Mouse (Mus musculus) neural tube, embryonic 12.5 days (tissue): ENCODE results near the gene Ccdc51. TPM values are rescaled to one million over a fixed set of nuclear protein-coding genes. Genes with fewer than 3 reads are reported as not detected.

Experiments
- ATAC-seq: fragments of 200-750 bp; cut with Nextera tagmentation; 2 replicates; pipeline ENCODE4 v1.8.0; 2017; ENCODE audit warnings: low read depth, mild to moderate bottlenecking, moderate TSS enrichment, moderate library complexity; ENCODE audit not compliant: low FRiP score
- H3K27ac ChIP-seq: fragments of 300-500 bp; sonication (generic); 2 replicates; pipeline ENCODE4 v1.5.1; 2016
- H3K27me3 ChIP-seq: fragments of 300-500 bp; sonication (generic); replicated peaks from 2 replicates; pipeline ENCODE4 v1.6.1; 2016; ENCODE audit warnings: mild to moderate bottlenecking
- H3K36me3 ChIP-seq: fragments of 300-500 bp; sonication (generic); 2 replicates; pipeline ENCODE4 v1.6.1; 2016; ENCODE audit warnings: mild to moderate bottlenecking
- H3K4me1 ChIP-seq: fragments of 300-500 bp; sonication (generic); 2 replicates; pipeline ENCODE4 v1.6.1; 2016
- H3K4me2 ChIP-seq: fragments of 300-500 bp; sonication (generic); replicated peaks from 2 replicates; pipeline ENCODE4 v1.6.1; 2016; ENCODE audit warnings: mild to moderate bottlenecking
- H3K4me3 ChIP-seq: fragments of 300-500 bp; sonication (generic); 2 replicates; pipeline ENCODE4 v1.5.1; 2016
- H3K9ac ChIP-seq: fragments of 300-500 bp; sonication (generic); 2 replicates; pipeline ENCODE4 v1.6.1; 2016; ENCODE audit warnings: mild to moderate bottlenecking
- H3K9me3 ChIP-seq: fragments of 300-500 bp; sonication (generic); 2 replicates; pipeline ENCODE4 v1.6.1; 2016; ENCODE audit warnings: mild to moderate bottlenecking
- WGBS: fragments of 180-500 bp; shearing (Covaris S2); methylation state at CpG from one replicate; pipeline ENCODE4 v1.1.7; 2016; 5-methylcytosine and 5-hydroxymethylcytosine counted together
- polyA plus RNA-seq: library from polyadenylated mRNA; unstranded; fragments of >200 nt; fragmentation: Nextera tagmentation; extraction: Ambion mirVana; gene quantifications from 2 replicates; pipeline ENCODE4 v1.2.1, GENCODE M21; 2016

Gene Ccdc51
- polyA plus RNA-seq, 1 experiment from 2014 or later, result 14.5 TPM

DNA sequence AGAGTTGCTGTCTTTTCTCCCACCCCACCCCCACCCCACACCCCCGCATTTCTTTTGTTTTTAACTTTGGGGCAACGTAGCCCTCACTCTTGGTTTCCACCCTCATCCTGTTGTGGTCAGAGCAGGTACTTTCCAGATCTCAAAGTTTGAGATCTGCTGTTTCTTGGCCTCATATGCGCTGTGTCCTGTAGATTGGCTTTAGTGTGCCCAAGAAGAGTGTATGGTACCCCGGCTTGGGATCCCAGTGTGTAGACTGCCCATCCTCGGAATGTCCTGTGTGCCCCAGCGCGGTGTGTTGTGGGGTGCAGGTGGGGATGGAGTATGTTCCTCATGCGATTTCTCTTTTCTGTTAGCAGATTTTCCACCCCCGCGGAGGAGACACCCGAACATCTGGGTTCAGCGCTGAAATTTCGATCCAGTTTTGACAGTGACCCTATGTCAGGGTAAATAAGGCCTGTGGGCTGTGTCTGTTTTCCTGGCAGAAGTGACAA lies 31.2 kb upstream of the Ccdc51 start:
- Histone ChIP-seq H3K9me3 (no peaks in the 10 kb centered on the region), H3K4me2 (no peak overlapping the region), H3K27ac (no peak overlapping the region), H3K36me3 (peaks cover 2% of the 10 kb centered on the region; the same call in 1 of the 2 replicates), H3K4me3 (no peak overlapping the region), H3K4me1 (peaks cover 13% of the 10 kb centered on the region), H3K27me3 (no peaks in the 10 kb centered on the region), H3K9ac (no peak overlapping the region)
- 88% methylated on average over 13 of the region's 13 CpGs for WGBS
- ATAC-seq, result no peak

DNA sequence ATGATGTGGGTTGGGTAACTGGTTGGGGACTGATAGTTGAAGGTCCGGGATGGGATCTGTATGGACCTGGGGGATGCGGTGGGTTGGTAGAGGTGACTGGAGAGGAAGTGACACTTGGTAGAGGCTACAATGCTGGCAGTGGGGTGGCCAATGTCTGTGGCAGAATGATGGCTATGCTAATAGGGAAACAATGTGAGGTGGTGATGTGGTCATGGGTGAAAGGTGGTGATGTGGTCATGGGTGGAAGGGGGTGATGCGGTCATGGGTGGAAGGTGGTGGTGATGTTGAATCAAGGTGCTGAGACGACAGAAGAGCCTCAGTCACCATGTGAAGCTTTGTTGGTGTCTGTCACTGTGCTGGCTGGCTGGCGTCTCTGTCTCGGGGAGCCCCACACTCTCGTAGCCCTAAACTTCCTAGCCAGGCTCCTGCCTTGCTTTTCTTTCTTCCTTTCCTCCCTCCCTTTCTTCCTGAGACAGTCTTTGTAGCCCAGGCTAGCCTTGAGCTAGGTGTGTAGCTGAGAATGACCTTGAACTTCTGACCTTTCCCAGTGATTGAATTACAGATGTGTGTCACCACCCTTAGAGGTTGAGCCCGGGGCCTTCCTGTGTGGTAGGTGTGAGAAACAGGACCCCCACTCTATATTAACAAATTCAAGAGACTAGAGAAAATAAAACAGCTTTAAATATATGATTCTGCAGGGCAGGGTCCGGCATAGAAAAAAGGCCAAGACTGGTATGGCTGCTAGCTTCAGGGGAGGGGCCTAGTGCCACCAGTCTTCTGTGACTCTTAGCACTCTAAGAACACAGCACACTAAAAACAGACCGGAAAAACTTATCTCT lies 30.4 kb upstream of the Ccdc51 start:
- 87% methylated on average over 10 of the region's 10 CpGs for WGBS
- ATAC-seq, result no peak
- Histone ChIP-seq H3K9me3 (no peaks in the 10 kb centered on the region), H3K4me2 (no peak overlapping the region), H3K4me1 (peaks cover 13% of the 10 kb centered on the region), H3K36me3 (peaks cover 10% of the 10 kb centered on the region), H3K9ac (no peak overlapping the region), H3K27ac (no peak overlapping the region), H3K4me3 (no peak overlapping the region), H3K27me3 (no peaks in the 10 kb centered on the region)

DNA sequence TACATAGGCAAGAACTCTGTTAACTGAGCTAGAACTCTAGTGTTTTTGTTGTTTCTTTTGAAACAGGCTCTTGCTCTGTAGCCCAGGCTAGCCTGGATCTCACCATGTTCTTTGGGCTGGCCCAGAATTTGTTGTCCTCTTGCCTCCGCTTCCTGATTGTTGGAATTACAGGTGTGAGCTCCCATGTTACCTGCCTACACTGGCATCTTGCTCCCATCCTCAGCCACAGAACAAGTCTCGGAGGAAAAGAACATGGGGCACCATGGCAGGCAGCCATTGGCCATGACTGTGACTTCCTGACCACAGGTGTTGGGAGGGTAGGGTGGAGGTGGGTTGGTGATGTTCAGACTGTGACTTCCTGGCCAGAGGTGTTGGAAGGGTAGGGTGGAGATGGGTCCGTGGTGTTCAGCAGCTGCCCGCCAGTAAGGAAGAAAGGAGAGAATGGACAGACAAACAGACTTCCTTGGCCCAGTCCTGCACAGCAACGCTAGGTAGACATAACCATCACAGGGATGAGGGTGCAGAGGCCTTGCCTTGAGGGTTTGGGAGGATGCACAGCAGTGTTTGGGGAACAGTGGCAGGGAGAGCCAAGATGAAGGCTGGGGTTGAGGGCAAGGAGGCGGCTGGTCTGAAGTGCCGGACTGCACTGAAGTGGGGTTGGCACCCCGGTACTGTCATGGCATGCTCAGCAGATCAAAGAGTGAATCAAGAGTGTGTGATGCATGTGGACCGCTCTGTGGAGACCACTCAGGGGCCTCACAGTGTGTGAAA lies 29.6 kb upstream of the Ccdc51 start:
- Histone ChIP-seq H3K4me2 (no peak overlapping the region), H3K27ac (no peak overlapping the region), H3K9me3 (no peaks in the 10 kb centered on the region), H3K27me3 (no peaks in the 10 kb centered on the region), H3K4me3 (no peak overlapping the region), H3K9ac (no peak overlapping the region), H3K4me1 (peaks cover 13% of the 10 kb centered on the region), H3K36me3 (peaks cover 18% of the 10 kb centered on the region)
- ATAC-seq, result no peak
- WGBS, result 89% methylated on average over 9 of the region's 9 CpGs

- 78% methylated on average over 3 of the region's 3 CpGs for WGBS
- ATAC-seq, result no peak
Measured at GRCm38 (mm10) chr9:109053366-109053765, 28.9 kb upstream of the Ccdc51 start.

GRCm38 (mm10) chr9:109053851-109054250 lies 28.4 kb upstream of the Ccdc51 start:
- Histone ChIP-seq H3K27ac (no peak overlapping the region), H3K36me3 (peaks cover 29% of the 10 kb centered on the region), H3K9me3 (no peaks in the 10 kb centered on the region), H3K9ac (no peak overlapping the region), H3K4me3 (no peak overlapping the region), H3K27me3 (no peaks in the 10 kb centered on the region), H3K4me1 (peaks cover 18% of the 10 kb centered on the region), H3K4me2 (no peak overlapping the region)
- no peak for ATAC-seq
- WGBS, result 82% methylated on average over 6 of the region's 6 CpGs

More at GRCm38 (mm10) chr9:109053366-109053765, 28.9 kb upstream of the Ccdc51 start:
- Histone ChIP-seq H3K27ac (no peak overlapping the region), H3K4me2 (no peak overlapping the region), H3K36me3 (peaks cover 25% of the 10 kb centered on the region), H3K4me3 (no peak overlapping the region), H3K4me1 (peaks cover 13% of the 10 kb centered on the region), H3K27me3 (no peaks in the 10 kb centered on the region), H3K9ac (no peak overlapping the region), H3K9me3 (no peaks in the 10 kb centered on the region)

DNA sequence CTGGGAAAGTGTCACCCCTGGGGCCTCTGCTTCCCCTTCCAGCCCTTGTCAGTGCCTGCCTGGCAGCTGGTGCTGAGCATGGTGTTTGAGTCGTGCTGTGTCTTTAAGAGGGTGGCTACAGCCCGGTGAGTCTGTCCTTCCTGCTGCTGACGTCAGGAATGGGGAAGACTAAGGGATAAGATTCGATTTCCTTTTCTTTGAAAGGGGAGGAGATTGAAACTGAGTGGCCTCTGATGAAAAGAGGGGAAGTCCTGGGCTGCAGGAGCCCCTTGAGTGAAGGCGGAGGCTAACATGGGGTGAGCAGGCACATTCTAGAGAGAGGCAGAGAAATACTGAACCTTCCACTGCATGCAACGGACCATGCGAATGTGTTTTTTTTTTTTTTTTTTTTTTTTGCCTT lies 27.6 kb upstream of the Ccdc51 start:
- Histone ChIP-seq H3K4me1 (peaks cover 25% of the 10 kb centered on the region), H3K27ac (no peak overlapping the region)
- WGBS, result 15% methylated on average over 7 of the region's 7 CpGs

DNA sequence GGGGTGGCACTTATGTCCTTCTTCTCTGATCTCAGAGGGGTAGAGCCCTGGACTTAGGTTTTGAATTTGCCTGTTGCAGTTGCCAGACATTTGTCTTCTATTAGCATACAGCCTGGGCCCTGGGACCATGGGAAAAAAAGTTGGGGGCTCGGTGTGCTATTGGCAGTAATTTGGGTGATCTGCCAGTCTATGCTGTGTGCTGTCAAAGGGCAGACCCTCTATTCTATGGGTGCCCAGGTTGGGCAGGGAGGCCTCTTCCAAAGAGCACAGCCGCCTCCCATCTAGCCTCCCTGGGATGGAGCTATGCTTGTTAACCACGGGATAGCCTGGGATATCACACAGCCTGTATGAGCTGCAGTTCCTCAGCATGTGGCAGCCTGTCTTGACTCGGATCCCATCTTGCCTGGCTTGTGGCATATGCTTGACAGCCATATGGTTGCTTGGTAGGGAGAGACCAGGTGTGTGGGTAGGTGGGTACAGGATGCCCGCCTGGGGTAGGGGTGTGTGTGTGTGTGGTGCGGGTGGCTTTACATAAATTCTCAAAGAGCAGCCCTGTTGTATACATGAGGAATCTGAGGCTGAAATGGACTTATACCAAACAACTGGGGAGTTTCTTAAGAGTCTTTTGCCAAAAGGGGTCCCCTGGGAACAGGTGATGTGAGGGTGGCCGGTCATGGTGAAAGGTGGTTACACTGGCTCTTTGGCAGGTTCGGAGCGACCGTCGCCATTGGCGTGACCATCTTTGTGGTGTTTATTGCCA lies 26.8 kb upstream of the Ccdc51 start:
- 93% methylated on average over 12 of the region's 12 CpGs for WGBS
- Histone ChIP-seq H3K27me3 (no peaks in the 10 kb centered on the region), H3K4me2 (peak overlapping the region; percentile 40), H3K4me3 (0 out of 2 replicates have a peak overlapping the region, but pooled peaks have one; percentile 15), H3K36me3 (peaks cover 36% of the 10 kb centered on the region), H3K9me3 (no peaks in the 10 kb centered on the region), H3K4me1 (peaks cover 25% of the 10 kb centered on the region), H3K27ac (no peak overlapping the region), H3K9ac (0 out of 2 replicates have a peak overlapping the region, but pooled peaks have one; percentile 21)
- ATAC-seq, result no peak

More for the DNA sequence above, 27.6 kb upstream of the Ccdc51 start:
- ATAC-seq, result peak; percentile 48; the same call in 1 of the 2 replicates
- no peaks in the 10 kb centered on the region for H3K27me3 ChIP-seq
- no peaks in the 10 kb centered on the region for H3K9me3 ChIP-seq
- peak overlapping the region; percentile 40 for H3K4me2 ChIP-seq
- peaks cover 29% of the 10 kb centered on the region for H3K36me3 ChIP-seq
- 0 out of 2 replicates have a peak overlapping the region, but pooled peaks have one; percentile 15 for H3K4me3 ChIP-seq
- H3K9ac ChIP-seq, result 0 out of 2 replicates have a peak overlapping the region, but pooled peaks have one; percentile 21

- H3K9ac ChIP-seq, result no peak overlapping the region
- H3K4me2 ChIP-seq, result no peak overlapping the region
- peaks cover 42% of the 10 kb centered on the region for H3K36me3 ChIP-seq
- no peaks in the 10 kb centered on the region for H3K9me3 ChIP-seq
- H3K27me3 ChIP-seq, result no peaks in the 10 kb centered on the region
- ATAC-seq, result no peak
- H3K4me1 ChIP-seq, result peaks cover 25% of the 10 kb centered on the region
- no peak overlapping the region for H3K27ac ChIP-seq
- no peak overlapping the region for H3K4me3 ChIP-seq
- WGBS, result 93% methylated on average over 17 of the region's 17 CpGs
Measured at GRCm38 (mm10) chr9:109056081-109056690, 26.1 kb upstream of the Ccdc51 start.

DNA sequence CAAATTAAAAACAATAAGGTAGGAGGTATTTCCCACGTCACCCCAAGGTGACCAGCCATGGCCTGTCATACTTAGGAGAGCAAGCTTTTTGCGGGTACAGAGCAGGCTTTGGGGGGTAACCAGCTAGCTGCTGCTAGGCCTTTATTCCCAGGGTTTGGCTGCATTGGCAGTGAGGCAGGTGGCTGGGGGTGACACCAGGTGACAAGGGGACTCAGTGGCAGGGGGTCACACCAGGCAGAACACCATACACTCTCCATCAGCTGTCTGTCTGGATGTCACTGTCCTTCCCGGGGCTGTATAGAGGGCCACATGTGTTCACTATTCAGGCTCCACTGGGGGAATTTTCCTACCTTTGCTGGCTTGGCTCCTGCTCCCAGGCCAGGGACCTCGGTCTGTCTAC lies 25.4 kb upstream of the Ccdc51 start:
- Histone ChIP-seq H3K9me3 (no peaks in the 10 kb centered on the region), H3K36me3 (peaks cover 45% of the 10 kb centered on the region), H3K9ac (no peak overlapping the region), H3K4me2 (no peak overlapping the region), H3K4me3 (no peak overlapping the region), H3K27ac (no peak overlapping the region), H3K27me3 (no peaks in the 10 kb centered on the region), H3K4me1 (peaks cover 25% of the 10 kb centered on the region)
- ATAC-seq, result no peak
- 95% methylated on average over 4 of the region's 4 CpGs for WGBS

DNA sequence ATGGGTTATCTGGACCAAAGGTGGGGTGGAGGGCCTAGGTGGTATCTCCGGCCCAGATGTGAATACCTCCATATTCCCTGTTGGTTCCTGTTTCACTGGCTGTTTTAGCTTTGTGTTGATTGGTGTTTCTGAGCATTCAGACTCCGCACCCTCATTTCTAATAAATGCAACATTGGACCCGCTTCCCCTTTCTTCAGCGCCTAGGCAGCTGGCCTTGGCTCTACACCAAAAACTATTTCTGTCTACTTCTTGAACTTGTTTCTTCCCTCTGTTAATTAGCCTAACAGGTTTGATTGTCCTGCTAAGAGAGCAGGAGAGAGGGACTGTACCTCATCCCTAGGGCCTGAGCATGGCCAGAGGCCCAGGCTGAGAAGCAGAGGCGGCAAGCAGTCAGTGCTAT lies 24.8 kb upstream of the Ccdc51 start:
- no peak overlapping the region for H3K4me2 ChIP-seq
- H3K9ac ChIP-seq, result no peak overlapping the region
- no peak overlapping the region for H3K4me3 ChIP-seq
- WGBS, result 98% methylated on average over 5 of the region's 5 CpGs
- no peaks in the 10 kb centered on the region for H3K27me3 ChIP-seq
- peaks cover 47% of the 10 kb centered on the region for H3K36me3 ChIP-seq
- no peak for ATAC-seq
- H3K27ac ChIP-seq, result no peak overlapping the region
- peaks cover 25% of the 10 kb centered on the region for H3K4me1 ChIP-seq
- no peaks in the 10 kb centered on the region for H3K9me3 ChIP-seq

DNA sequence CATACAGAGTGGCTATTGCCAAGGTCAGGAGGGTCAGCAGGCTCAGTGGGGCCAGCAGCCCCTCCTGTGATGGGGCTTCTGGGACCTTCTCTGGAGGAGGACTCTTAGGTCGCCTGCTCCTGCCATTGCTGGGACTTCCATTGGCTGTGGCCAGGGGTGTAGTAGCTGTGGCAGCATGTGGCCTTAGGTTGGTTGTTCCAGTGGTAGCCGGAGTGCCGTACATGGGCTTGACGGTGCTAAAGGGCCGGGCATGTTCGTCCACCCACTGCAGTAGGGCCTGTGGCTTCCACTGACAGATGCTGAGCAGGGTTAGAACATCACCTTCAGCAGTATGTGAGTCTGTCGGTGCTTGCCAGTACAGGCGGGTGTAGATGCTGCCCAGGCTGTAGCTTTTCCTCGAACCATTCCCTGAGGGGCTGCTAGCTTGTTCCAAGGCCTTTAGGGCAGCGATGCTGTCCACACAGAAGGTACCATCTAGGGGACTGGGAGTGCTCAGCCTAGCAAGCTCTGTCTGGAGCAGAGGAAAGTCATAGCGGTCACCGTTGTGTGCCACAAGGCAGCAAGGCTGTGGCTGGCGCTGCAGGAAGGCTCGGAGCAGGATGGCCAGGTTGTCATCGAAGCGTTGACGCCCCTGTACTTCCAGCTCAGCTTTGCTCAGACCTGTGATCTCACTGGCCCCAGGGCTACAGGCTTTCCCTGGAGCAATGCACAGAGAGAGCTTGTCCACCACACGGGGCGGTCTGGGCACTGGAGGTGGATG lies 24.1 kb upstream of the Ccdc51 start:
- peaks cover 53% of the 10 kb centered on the region for H3K36me3 ChIP-seq
- 95% methylated on average over 19 of the region's 19 CpGs for WGBS
- no peaks in the 10 kb centered on the region for H3K9me3 ChIP-seq
- H3K27me3 ChIP-seq, result no peaks in the 10 kb centered on the region
- H3K9ac ChIP-seq, result 0 out of 2 replicates have a peak overlapping the region, but pooled peaks have one; percentile 55
- H3K4me1 ChIP-seq, result peaks cover 25% of the 10 kb centered on the region
- no peak overlapping the region for H3K4me3 ChIP-seq
- H3K27ac ChIP-seq, result no peak overlapping the region
- H3K4me2 ChIP-seq, result no peak overlapping the region
- ATAC-seq, result no peak
